8 mouse cellular contexts compared by ENCODE assay signal in the genomic region with DNA sequence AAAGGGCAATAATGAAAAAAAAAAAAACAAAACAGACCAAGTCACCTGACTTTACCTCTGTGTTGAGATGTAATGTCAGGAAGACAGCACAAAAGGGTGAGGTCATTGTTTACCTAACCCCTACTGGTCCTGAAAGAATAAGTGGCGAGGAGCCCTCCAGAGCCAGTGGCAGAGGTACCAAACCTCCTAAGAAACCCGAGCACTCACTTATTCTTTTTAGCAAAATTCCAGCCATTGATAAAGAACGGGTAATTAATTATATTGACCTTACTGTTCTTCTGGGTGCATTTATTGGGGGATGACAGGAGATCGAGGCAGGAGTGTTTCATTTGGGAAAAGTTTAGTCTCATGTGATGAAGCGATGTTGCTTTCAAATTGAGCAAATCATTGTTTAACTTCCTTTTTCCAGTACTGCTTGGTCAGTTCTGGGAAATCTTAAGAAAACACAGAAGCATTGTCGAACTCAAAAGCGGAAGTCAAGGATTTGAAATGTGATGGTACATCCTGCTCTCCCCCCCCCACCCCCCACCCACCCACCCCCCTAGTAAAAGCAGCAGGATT. TPM values are rescaled to one million over a fixed set of nuclear protein-coding genes. Genes with fewer than 3 reads are reported as not detected.
DNase-seq lines count a peak whose midpoint lies in the region; ATAC-seq and TF ChIP-seq lines count a peak whose summit lies in the region.

No protein-coding gene starts in this region.

- no peak overlapping the region for H3K4me2 ChIP-seq in lung, embryonic 16.5 days (ENCODE audit: low read depth, low read length)

- H3K9ac ChIP-seq in lung, embryonic 16.5 days (ENCODE audit: low read length), result no peak overlapping the region

- no peak for TF ChIP-seq POLR2A in embryonic fibroblast, embryonic 13.5 days (IDR thresholded peaks at IDR 0.05; ENCODE audit: low read depth, low read length)

- TF ChIP-seq CTCF in embryonic fibroblast, embryonic 13.5 days (IDR thresholded peaks at IDR 0.05; ENCODE audit: borderline replicate concordance, insufficient read depth, low read length), result no peak

- H3K4me1 ChIP-seq in embryonic fibroblast, embryonic 13.5 days (ENCODE audit: control insufficient read depth, insufficient read depth, low read length), result peaks cover 2% of the 10 kb centered on the region
- peaks cover 15% of the 10 kb centered on the region for H3K4me1 ChIP-seq in lung, embryonic 16.5 days (replicated peaks; ENCODE audit: control insufficient read depth, insufficient read depth, low read length)

- H3K4me3 ChIP-seq in embryonic fibroblast, embryonic 13.5 days (ENCODE audit: insufficient read depth, low read length), result no peak overlapping the region
- H3K4me3 ChIP-seq in lung, embryonic 16.5 days (ENCODE audit: low read length), result no peak overlapping the region; the same call in 1 of the 2 replicates

- ATAC-seq in lung, embryonic 16.5 days (ENCODE audit: low read depth), result peak; percentile 52

- H3K9me3 ChIP-seq in lung, embryonic 16.5 days (ENCODE audit: control insufficient read depth, low read length), result no peaks in the 10 kb centered on the region

- WGBS in lung, embryonic 16.5 days, result 23% methylated on average over 7 of the region's 7 CpGs

- peak; percentile 32 to 39 for DNase-seq in heart, adult 18-20 months
- no peak for DNase-seq in heart, postnatal 4 days
- peak; percentile 22 to 30 for DNase-seq in B cell, adult 2 months
- no peak for DNase-seq in cerebellum, postnatal 36 days
- DNase-seq in thymus, postnatal 10 days (ENCODE audit: low spot score in 2 of 2), result no peak
- DNase-seq in cerebellum, adult 8-10 months, result no peak

- no peaks in the 10 kb centered on the region for H3K27me3 ChIP-seq in lung, embryonic 16.5 days (ENCODE audit: control insufficient read depth, insufficient read depth, low read depth, low read length)

- peak overlapping the region; percentile 98 for H3K27ac ChIP-seq in embryonic fibroblast, embryonic 13.5 days (ENCODE audit: insufficient read depth, low read length)
- peak overlapping the region; percentile 86 for H3K27ac ChIP-seq in lung, embryonic 16.5 days (ENCODE audit: low read length)

- no peaks in the 10 kb centered on the region for H3K36me3 ChIP-seq in lung, embryonic 16.5 days (ENCODE audit: control insufficient read depth, insufficient read depth, low read length)

RNA-seq across cellular contexts. Expression of gene Klf6, which starts 56.8 kb away (rescaled TPM):
- 10 to 100 TPM; 64.8 to 69.7 TPM for total RNA-seq in heart, adult 18-20 months (2021)
- 10 to 100 TPM; 62.0 to 68.7 TPM for total RNA-seq in heart, postnatal 4 days (2021)
- polyA plus RNA-seq in embryonic fibroblast, embryonic 13.5 days (2011; ENCODE audit: insufficient read length, low read depth, missing spikeins), result 105 and 134 TPM in 2 replicates
- polyA plus RNA-seq in lung, embryonic 16.5 days (2015; fragmentation: Nextera tagmentation; extraction: Ambion mirVana), result 86.9 and 95.5 TPM in 2 replicates

Comparison
In these comparisons a context has a peak if more than half of its experiments do, and no peak if none do; other contexts are left out.
1. DNase-seq: peak in heart, adult 18-20 months (2 of 2) and B cell, adult 2 months (2 of 2); none in heart, postnatal 4 days (single experiment), cerebellum, postnatal 36 days (0 of 2), thymus, postnatal 10 days (0 of 2) and cerebellum, adult 8-10 months (single experiment).